Mouse (Mus musculus) embryonic facial prominence, embryonic 11.5 days (tissue): ENCODE data around the gene Metap2. TPM values are rescaled to one million over a fixed set of nuclear protein-coding genes. Genes with fewer than 3 reads are reported as not detected.

Experiments
- ATAC-seq: fragments of 200-750 bp; cut with Nextera tagmentation; replicated peaks from 2 replicates; pipeline ENCODE4 v1.8.0; 2017; ENCODE audit warnings: low read depth; ENCODE audit not compliant: insufficient number of reproducible peaks, low FRiP score, low TSS enrichment
- DNase-seq: peaks from one replicate; pipeline ENCODE4 v3.0.0-alpha.2; 2015; ENCODE audit warnings: low spot score
- H3K27ac ChIP-seq: fragments of 300-500 bp; sonication (generic); replicated peaks from 2 replicates; pipeline ENCODE4 v1.5.1; 2014; ENCODE audit warnings: mild to moderate bottlenecking, low read depth, low read length, control low read depth
- H3K27me3 ChIP-seq: fragments of 300-500 bp; sonication (generic); 2 replicates; pipeline ENCODE4 v1.6.1; 2014; ENCODE audit warnings: mild to moderate bottlenecking, low read length, moderate library complexity, mixed read lengths; ENCODE audit not compliant: control insufficient read depth, insufficient read depth
- H3K36me3 ChIP-seq: fragments of 300-500 bp; sonication (generic); replicated peaks from 2 replicates; pipeline ENCODE4 v1.6.1; 2014; ENCODE audit warnings: low read depth, mild to moderate bottlenecking, low read length, moderate library complexity, mixed read lengths; ENCODE audit not compliant: control insufficient read depth, insufficient read depth
- H3K4me1 ChIP-seq: fragments of 300-500 bp; sonication (generic); 2 replicates; pipeline ENCODE4 v1.6.1; 2014; ENCODE audit warnings: low read length, mixed read lengths; ENCODE audit not compliant: control insufficient read depth, insufficient read depth
- H3K4me2 ChIP-seq: fragments of 300-500 bp; sonication (generic); 2 replicates; pipeline ENCODE4 v1.6.1; 2014; ENCODE audit warnings: low read depth, mild to moderate bottlenecking, control low read depth, low read length, moderate library complexity
- H3K4me3 ChIP-seq: fragments of 300-500 bp; sonication (generic); 2 replicates; pipeline ENCODE4 v1.5.1; 2014; ENCODE audit warnings: low read depth, low read length, control low read depth
- H3K9ac ChIP-seq: fragments of 300-500 bp; sonication (generic); replicated peaks from 2 replicates; pipeline ENCODE4 v1.6.1; 2014; ENCODE audit warnings: mild to moderate bottlenecking, control low read depth, low read length
- H3K9me3 ChIP-seq: fragments of 300-500 bp; sonication (generic); replicated peaks from 2 replicates; pipeline ENCODE4 v1.6.1; 2016; ENCODE audit warnings: mild to moderate bottlenecking, low read length, inconsistent platforms, mixed read lengths; ENCODE audit not compliant: control insufficient read depth
- WGBS: fragments of 180-500 bp; shearing (Covaris S2); extraction: QIAGEN DNeasy Blood & Tissue Kit; methylation state at CpG from one replicate; pipeline ENCODE4 v1.1.7; 2014; 5-methylcytosine and 5-hydroxymethylcytosine counted together
- polyA plus RNA-seq: library from polyadenylated mRNA; unstranded; fragments of >200 nt; fragmentation: Nextera tagmentation; extraction: Ambion mirVana; gene quantifications from 2 replicates; pipeline ENCODE4 v1.2.1, GENCODE M21; 2014

Gene Metap2
- 243 and 272 TPM in 2 replicates for polyA plus RNA-seq

GRCm38 (mm10) chr10:93897043-93897646, at the start of gene Metap2:
Gene Metap2 (minus strand): TSS chr10:93897093.
- Histone ChIP-seq H3K27ac (no peak within 1 kb of the TSS), H3K4me3 (no peak within 1 kb of the TSS), H3K27me3 (no peaks in the 10 kb centered on the region), H3K9me3 (no peaks in the 10 kb centered on the region), H3K4me1 (no peaks in the 10 kb centered on the region), H3K4me2 (no peak within 1 kb of the TSS), H3K36me3 (no peaks in the 10 kb centered on the region), H3K9ac (no peak within 1 kb of the TSS)
- DNase-seq: no peak
- ATAC-seq: no peak
- WGBS: 71% methylated on average over 7 of the region's 7 CpGs

GRCm38 (mm10) chr10:93945843-93946499, 49.1 kb upstream of the Metap2 start:
- no peak for DNase-seq
- no peak for ATAC-seq
- Histone ChIP-seq H3K27ac (no peak overlapping the region), H3K27me3 (no peaks in the 10 kb centered on the region), H3K9me3 (no peaks in the 10 kb centered on the region), H3K9ac (no peak overlapping the region), H3K4me2 (no peak overlapping the region), H3K36me3 (no peaks in the 10 kb centered on the region), H3K4me3 (no peak overlapping the region), H3K4me1 (no peaks in the 10 kb centered on the region)
- 59% methylated on average over 9 of the region's 9 CpGs for WGBS

- no peaks in the 10 kb centered on the region for H3K27me3 ChIP-seq
- no peak overlapping the region for H3K9ac ChIP-seq
- H3K4me3 ChIP-seq: no peak overlapping the region
- H3K27ac ChIP-seq: no peak overlapping the region
- no peaks in the 10 kb centered on the region for H3K9me3 ChIP-seq
- no peak overlapping the region for H3K4me2 ChIP-seq
- WGBS: 40% methylated on average over 4 of the region's 4 CpGs
- DNase-seq (no peak), ATAC-seq (no peak)
- no peaks in the 10 kb centered on the region for H3K4me1 ChIP-seq
- H3K36me3 ChIP-seq: no peaks in the 10 kb centered on the region
Observed at GRCm38 (mm10) chr10:93945364-93945763, 48.5 kb upstream of the Metap2 start.

DNA sequence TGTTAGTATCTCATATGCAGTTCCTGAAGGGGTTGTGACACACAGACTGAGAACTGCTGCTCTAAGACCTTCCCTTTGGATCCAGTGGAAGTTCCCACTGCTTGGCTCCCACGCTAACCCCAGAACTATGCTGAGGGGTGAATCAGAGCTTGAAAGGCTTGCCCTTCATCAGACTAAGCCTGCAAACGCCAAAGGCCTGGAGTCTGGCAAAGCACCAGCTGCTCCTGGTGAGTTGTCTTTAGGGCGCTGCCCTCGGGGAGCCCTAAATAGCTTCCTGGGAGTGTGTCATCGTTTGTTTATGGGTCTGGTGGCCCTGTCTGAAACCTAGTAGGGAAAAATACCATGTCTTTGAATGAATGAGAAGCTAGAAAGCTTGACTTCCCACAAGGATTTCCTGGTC, 47.3 kb upstream of the Metap2 start:
- Histone ChIP-seq H3K36me3 (no peaks in the 10 kb centered on the region), H3K4me1 (no peaks in the 10 kb centered on the region), H3K27ac (no peak overlapping the region), H3K4me2 (no peak overlapping the region), H3K9ac (no peak overlapping the region), H3K4me3 (no peak overlapping the region), H3K9me3 (no peaks in the 10 kb centered on the region), H3K27me3 (no peaks in the 10 kb centered on the region)
- WGBS: 63% methylated on average over 5 of the region's 5 CpGs
- ATAC-seq (no peak), DNase-seq (no peak)

DNA sequence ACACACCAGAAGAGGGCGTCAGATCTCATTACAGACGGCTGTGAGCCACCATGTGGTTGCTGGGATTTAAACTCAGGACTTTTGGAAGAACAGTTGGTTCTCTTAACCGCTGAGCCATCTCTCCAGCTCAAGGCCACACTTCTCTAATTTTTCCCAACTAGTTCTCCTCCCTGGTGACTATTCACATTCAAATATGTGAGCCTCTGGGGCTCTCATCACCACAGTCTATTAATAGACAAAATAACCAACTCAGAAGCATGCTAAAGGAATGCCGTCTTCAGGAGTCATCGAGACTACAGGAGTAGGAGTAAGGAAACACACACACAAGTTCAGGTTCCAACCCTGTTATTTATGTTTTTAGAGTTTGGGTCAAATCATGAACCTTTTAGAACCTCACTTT, 43.4 kb upstream of the Metap2 start:
- Histone ChIP-seq H3K4me1 (no peaks in the 10 kb centered on the region), H3K4me3 (no peak overlapping the region), H3K27ac (no peak overlapping the region), H3K36me3 (no peaks in the 10 kb centered on the region), H3K9me3 (no peaks in the 10 kb centered on the region), H3K27me3 (no peaks in the 10 kb centered on the region), H3K4me2 (no peak overlapping the region), H3K9ac (no peak overlapping the region)
- 87% methylated on average over 5 of the region's 5 CpGs for WGBS
- no peak for ATAC-seq
- no peak for DNase-seq

DNA sequence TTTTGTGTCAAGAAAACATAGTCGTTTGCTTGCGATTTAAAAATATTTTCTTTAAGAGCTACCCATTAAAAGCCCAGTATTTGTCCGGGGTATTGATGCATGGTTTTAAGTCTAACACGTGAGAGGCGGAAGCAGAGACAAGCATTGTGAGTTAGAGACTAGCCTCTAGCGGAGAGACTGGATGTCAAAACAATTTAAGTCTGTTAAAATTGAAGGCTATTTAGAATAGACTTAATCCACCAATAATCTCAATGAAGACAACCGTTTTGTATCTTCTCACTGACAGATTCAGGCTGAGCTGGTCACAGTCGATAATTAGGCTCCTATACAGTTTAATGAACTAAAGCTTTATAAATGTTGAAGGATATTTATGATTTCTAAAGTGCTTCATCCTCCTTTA, 42.8 kb upstream of the Metap2 start:
- no peak for ATAC-seq

DNA sequence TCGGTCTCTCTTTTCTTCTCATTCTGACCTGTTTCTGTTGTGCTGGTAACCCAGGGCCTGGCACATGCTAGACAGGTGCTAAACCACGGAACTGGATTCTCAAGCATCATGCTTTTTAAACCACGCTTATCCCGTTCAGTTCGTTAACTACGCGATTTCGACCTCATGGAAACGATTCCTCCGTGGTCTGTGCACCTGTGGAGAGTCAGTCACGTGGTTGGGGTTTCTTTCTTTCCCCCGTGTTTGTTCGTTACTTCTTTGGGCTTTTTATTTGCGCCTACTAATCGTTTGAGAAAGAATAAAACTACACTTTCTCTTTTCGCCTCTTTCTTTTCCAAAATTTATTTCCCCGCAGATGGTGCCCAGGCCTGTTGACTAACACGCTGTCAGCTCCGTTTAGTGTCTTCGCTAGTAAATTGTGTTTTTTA, 42.0 kb upstream of the Metap2 start:
- H3K9ac ChIP-seq: no peak overlapping the region
- H3K4me2 ChIP-seq: no peak overlapping the region
- H3K27me3 ChIP-seq: no peaks in the 10 kb centered on the region
- WGBS: 89% methylated on average over 20 of the region's 20 CpGs
- H3K9me3 ChIP-seq: no peaks in the 10 kb centered on the region
- no peak overlapping the region for H3K27ac ChIP-seq
- ATAC-seq: no peak
- no peaks in the 10 kb centered on the region for H3K36me3 ChIP-seq
- no peak overlapping the region for H3K4me3 ChIP-seq
- H3K4me1 ChIP-seq: no peaks in the 10 kb centered on the region
- DNase-seq: no peak

More for the DNA sequence above, 42.8 kb upstream of the Metap2 start:
- 81% methylated on average over 8 of the region's 8 CpGs for WGBS
- no peaks in the 10 kb centered on the region for H3K4me1 ChIP-seq
- no peak overlapping the region for H3K27ac ChIP-seq
- no peak overlapping the region for H3K9ac ChIP-seq
- H3K36me3 ChIP-seq: no peaks in the 10 kb centered on the region
- H3K9me3 ChIP-seq: no peaks in the 10 kb centered on the region
- H3K4me2 ChIP-seq: no peak overlapping the region
- H3K27me3 ChIP-seq: no peaks in the 10 kb centered on the region
- DNase-seq: no peak
- H3K4me3 ChIP-seq: no peak overlapping the region

DNA sequence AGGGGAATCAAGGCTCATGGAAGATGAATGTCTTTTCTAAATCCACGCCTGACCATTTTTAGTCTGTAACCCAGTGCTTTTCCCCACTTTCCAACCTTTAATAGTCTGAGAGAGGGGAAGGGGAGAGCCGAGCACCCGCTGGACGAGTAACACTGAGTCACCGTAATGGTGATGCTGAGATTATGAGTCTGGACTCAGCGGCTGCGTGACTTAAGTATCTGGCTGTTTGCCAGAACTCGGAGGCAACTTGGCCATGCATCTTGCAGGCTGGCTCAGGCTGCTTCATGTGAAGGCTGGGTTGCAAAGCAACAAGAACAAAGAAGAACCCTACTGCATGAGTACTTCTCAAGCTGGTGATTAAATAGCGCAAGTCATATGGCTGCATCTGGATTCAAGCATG, 37.1 kb upstream of the Metap2 start:
- H3K9ac ChIP-seq: no peak overlapping the region
- no peak overlapping the region for H3K4me2 ChIP-seq
- no peaks in the 10 kb centered on the region for H3K27me3 ChIP-seq
- H3K4me1 ChIP-seq: no peaks in the 10 kb centered on the region
- ATAC-seq (no peak), DNase-seq (peak; percentile 18)
- no peak overlapping the region for H3K4me3 ChIP-seq
- no peaks in the 10 kb centered on the region for H3K36me3 ChIP-seq
- no peaks in the 10 kb centered on the region for H3K9me3 ChIP-seq
- no peak overlapping the region for H3K27ac ChIP-seq
- 73% methylated on average over 9 of the region's 9 CpGs for WGBS
